Mouse (Mus musculus) skeletal muscle tissue, postnatal 0 days (tissue): ENCODE data around the gene Dydc2. TPM values are rescaled to one million over a fixed set of nuclear protein-coding genes. Genes with fewer than 3 reads are reported as not detected.

Experiments
- polyA plus RNA-seq: library from polyadenylated mRNA; unstranded; fragments of >200 nt; fragmentation: Nextera tagmentation; extraction: Ambion mirVana; gene quantifications from 2 replicates; pipeline ENCODE4 v1.2.1, GENCODE M21; 2015

The Dydc2 gene
- not detected in 2 replicates for polyA plus RNA-seq

DNA sequence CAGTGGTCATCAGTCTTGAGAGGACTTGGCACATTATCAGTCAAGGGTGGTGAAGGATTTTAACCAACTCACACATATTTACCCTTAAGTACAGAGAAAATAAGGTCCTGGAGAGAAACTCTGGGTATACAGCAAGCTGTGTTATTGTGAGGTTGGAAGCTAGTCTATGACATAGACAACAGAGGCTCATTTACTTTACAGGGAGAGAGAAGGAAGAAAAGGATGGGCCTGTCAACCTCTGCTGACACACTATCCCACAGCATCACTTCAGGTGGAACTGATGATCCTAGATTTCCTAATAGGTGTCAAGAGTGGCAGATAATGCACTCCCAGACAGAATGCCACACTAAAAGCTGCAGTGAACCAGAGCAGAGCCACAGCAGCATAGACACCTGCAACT lies at the start of gene Dydc2:
TSS of gene Dydc2 (minus strand) at position 101 of the 400 bp plus-strand sequence.

DNA sequence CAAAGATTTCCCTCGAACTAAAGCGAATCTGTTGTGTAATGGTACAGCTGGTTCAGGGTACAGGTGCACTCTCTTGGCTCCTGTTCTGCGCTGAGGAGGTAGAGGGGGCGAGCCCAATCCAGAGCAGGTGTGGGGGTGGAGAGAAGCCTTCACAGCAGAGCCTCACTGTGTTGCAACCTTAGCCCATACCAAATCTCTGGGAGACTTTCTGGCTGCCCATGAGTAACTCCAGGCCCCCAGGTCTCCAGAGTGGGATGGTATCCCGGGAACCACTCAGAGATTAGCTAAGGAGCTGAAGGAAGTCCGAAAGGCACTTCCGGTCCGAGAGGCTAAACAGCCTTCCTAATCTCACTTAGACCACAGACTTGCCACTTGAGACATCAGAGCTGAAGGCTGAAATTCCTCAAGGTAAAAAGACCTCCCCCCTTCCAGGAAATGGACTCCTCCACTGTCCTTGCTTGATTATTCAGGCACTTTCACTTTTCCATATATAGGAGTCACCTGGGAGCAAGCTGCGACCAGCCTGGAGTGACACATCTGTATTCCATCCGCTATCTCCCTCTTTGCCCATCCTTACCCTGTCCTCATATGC lies 35.9 kb upstream of the Dydc2 start, which contains the start of gene Mat1a:
TSS of gene Mat1a (plus strand) at position 183 of the 592 bp plus-strand sequence.

DNA sequence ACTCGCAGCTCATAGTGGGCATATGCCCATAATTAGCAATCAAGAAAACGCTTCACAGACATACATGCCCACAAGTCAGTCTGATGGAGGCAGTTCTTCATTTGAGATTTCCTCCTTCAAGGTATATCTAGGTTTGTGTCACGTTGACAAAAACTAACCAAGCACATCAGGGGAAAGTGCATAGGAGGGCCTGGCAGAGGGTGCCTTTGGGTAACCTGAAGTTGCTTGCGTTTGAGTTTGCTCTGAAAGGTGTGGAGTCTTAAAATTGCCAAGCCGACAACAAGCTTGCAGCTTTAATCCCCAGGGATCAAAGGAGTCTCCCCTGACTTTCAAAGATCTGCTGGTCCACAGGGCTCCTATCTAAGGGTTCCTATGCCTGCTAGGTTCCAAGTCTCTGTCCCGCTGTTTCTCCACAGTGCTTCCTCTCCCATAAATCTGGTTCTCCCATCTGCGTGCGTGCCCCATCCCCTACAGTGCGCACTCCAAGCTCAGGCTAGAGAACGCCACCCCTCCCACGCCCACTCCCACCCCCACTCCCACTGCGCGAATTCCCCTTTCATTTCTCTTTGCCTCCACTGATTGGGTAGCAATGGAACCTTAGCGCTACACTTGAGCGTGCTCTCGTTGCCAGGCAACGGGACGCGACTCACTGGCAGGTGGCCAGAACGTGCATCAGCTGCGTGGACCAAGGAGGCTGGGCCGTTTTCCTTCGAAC lies 3.4 kb upstream of the Dydc2 start, which contains the start of gene Dydc1:
TSS of gene Dydc1 (plus strand) at position 683 of the 715 bp plus-strand sequence.

DNA sequence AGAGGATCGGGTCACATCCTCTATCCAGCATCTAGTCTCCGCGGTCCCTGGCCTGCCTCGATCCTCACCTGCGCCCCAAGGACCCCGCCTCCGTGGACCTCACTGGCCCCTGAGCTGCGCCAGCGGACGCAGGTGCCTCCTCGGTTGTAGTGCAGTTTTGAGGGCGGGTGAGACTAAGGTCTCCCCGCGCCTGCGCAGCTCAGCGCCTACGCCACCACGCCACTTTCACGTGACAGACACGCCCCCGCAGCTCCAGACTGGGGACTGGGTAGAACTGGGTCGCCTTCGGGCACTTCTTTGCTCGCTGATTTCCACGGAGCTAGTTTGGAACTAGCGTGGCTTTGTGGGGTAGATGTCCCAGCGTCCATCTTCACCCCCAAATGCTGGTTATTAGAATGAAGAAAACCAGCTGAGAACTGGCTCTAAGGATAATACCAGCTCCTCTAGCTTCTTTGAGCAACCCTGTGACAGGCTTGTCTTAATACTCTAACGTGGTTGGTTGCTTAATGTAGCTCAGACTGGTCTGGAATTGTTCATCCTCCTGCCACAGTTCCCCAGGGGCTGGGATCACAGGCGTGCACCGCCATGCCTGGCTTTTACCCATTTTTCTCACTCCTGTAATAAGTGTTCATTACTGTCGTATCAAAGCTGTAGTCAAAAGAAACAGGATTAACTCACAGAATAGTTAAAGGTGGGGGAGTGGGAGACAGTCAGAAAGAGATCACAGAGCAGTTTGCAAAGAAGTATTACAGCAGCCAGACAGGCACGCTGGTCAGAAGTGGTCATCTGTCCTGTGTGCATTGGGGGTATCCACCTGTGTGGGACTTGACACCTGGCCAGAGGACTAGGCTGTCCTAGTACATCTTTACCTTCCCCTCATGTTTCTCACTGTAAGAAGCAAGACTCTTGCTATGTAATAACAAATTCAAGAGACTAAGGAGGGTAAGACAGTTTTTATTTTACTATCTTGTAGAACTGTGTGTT lies 55.1 kb downstream of the Dydc2 start, which contains the start of gene Fam213a:
TSS of gene Fam213a (minus strand) at position 159 of the 984 bp plus-strand sequence.

Other genes starting within 250 kb of the Dydc2 start
- 0.37 and 0.40 TPM in 2 replicates for gene Sh2d4b, start 175.9 kb downstream of the Dydc2 start, polyA plus RNA-seq
- gene Tspan14, start 102.4 kb downstream of the Dydc2 start, polyA plus RNA-seq: 20.7 and 25.4 TPM in 2 replicates
- gene Fam213a, start 55.4 kb downstream of the Dydc2 start, polyA plus RNA-seq: 14.4 and 53.2 TPM in 2 replicates
- gene Dydc1, start 3.7 kb upstream of the Dydc2 start, polyA plus RNA-seq: not detected in 2 replicates
- 0.32 and 0.55 TPM in 2 replicates for gene Mat1a, start 35.8 kb upstream of the Dydc2 start, polyA plus RNA-seq
- gene Sftpa1, start 62.6 kb upstream of the Dydc2 start, polyA plus RNA-seq: 0.17 and 0.30 TPM in 2 replicates
- gene Mbl1, start 82.2 kb upstream of the Dydc2 start, polyA plus RNA-seq: not detected in 2 replicates
- 0.33 TPM in 1 of 2 replicates, not detected in the other for gene Sftpd, start 115.9 kb upstream of the Dydc2 start, polyA plus RNA-seq
- not detected in 2 replicates for gene Gm2832, start 209.6 kb upstream of the Dydc2 start, polyA plus RNA-seq